20 mouse cellular contexts compared by ENCODE assay signal in the genomic region with DNA sequence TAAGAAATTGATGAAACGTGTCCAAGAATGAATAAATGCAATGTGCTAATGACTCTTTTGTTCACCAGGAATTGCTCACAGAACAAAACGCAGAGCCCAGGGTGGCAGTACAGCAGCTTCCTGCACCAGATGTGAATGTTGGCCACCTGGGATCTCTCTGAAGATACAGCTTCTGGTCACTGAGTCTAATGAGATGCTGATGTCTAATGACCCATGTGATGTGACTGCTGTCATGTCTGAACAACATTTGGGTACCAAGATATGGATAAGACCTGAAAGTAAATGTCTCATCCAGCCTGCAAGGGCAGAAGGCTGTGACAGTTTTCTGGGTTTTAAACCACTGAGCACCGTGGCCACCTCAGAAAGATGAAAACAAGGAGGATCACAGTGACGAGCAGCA.
DNase-seq lines count a peak whose midpoint lies in the region; ATAC-seq and TF ChIP-seq lines count a peak whose summit lies in the region.
"Had no signal": no experiment of that assay in that cellular context is flagged by ENCODE, and none has a peak within 500 bp of the region (broad histone marks: within the 10 kb centered on the region; RNA-seq: fewer than 3 reads in every experiment).

No protein-coding gene starts in this region.

- H3K4me1 ChIP-seq in hindbrain, embryonic 12.5 days = no peaks in the 10 kb centered on the region
- no peaks in the 10 kb centered on the region for H3K4me1 ChIP-seq in hindbrain, embryonic 16.5 days (ENCODE audit: control insufficient read depth, insufficient read depth, low read depth, low read length)
- H3K4me1 ChIP-seq in midbrain, postnatal 0 days (ENCODE audit: insufficient read depth, low read length) = no peaks in the 10 kb centered on the region
- no peaks in the 10 kb centered on the region for H3K4me1 ChIP-seq in midbrain, embryonic 15.5 days
- no peaks in the 10 kb centered on the region for H3K4me1 ChIP-seq in hindbrain, postnatal 0 days (ENCODE audit: insufficient read depth, low read length)
- H3K4me1 ChIP-seq: embryonic facial prominence, embryonic 10.5 days; forebrain, embryonic 13.5 days; heart, embryonic 15.5 days had no signal

- no peak overlapping the region for H3K4me3 ChIP-seq in hindbrain, embryonic 12.5 days
- no peak overlapping the region for H3K4me3 ChIP-seq in hindbrain, embryonic 16.5 days (ENCODE audit: low read length)
- no peak overlapping the region for H3K4me3 ChIP-seq in midbrain, postnatal 0 days (ENCODE audit: low read depth, low read length)
- no peak overlapping the region for H3K4me3 ChIP-seq in midbrain, embryonic 15.5 days
- no peak overlapping the region for H3K4me3 ChIP-seq in hindbrain, postnatal 0 days (ENCODE audit: low read length)
- H3K4me3 ChIP-seq: embryonic facial prominence, embryonic 10.5 days; forebrain, embryonic 13.5 days; heart, adult 2 months; heart, embryonic 15.5 days had no signal

- H3K4me2 ChIP-seq in hindbrain, embryonic 12.5 days (replicated peaks) = no peak overlapping the region
- no peak overlapping the region for H3K4me2 ChIP-seq in hindbrain, embryonic 16.5 days (ENCODE audit: low read length)
- no peak overlapping the region for H3K4me2 ChIP-seq in midbrain, postnatal 0 days (ENCODE audit: low read depth, low read length, poor library complexity, severe bottlenecking)
- H3K4me2 ChIP-seq in midbrain, embryonic 15.5 days = no peak overlapping the region
- no peak overlapping the region for H3K4me2 ChIP-seq in hindbrain, postnatal 0 days (ENCODE audit: low read depth, low read length)
- H3K4me2 ChIP-seq: forebrain, embryonic 13.5 days; heart, embryonic 11.5 days; heart, embryonic 15.5 days had no signal

- H3K9ac ChIP-seq in hindbrain, embryonic 12.5 days = no peak overlapping the region
- no peak overlapping the region for H3K9ac ChIP-seq in hindbrain, embryonic 16.5 days (ENCODE audit: low read depth, low read length)
- H3K9ac ChIP-seq in midbrain, postnatal 0 days (replicated peaks; ENCODE audit: low read length, poor library complexity, severe bottlenecking) = no peak overlapping the region
- H3K9ac ChIP-seq in midbrain, embryonic 15.5 days = no peak overlapping the region
- H3K9ac ChIP-seq in hindbrain, postnatal 0 days (replicated peaks; ENCODE audit: low read length) = no peak overlapping the region
- H3K9ac ChIP-seq: forebrain, embryonic 13.5 days; forebrain, postnatal 0 days; heart, embryonic 15.5 days had no signal

- no peak for TF ChIP-seq CTCF in midbrain, postnatal 0 days (IDR thresholded peaks at IDR 0.05)
- no peak for TF ChIP-seq CTCF in hindbrain, postnatal 0 days (IDR thresholded peaks at IDR 0.05; ENCODE audit: low read depth)

- DNase-seq in midbrain, postnatal 0 days (ENCODE audit: low spot score) = peak; percentile 8
- DNase-seq in hindbrain, postnatal 0 days (ENCODE audit: low spot score) = peak; percentile 39
- DNase-seq in retina, embryonic 14.5 days (ENCODE audit: low spot score) = peak; percentile 51
- DNase-seq in kidney, postnatal 14 days = no peak
- DNase-seq: adrenal gland, adult 2 months; adrenal gland, postnatal 25 days; cerebellum, adult 2 months; cerebellum, postnatal 10 days; forebrain, postnatal 0 days; gastrocnemius, postnatal 14 days; heart, adult 2 months; heart, postnatal 14 days had no signal

- no peaks in the 10 kb centered on the region for H3K36me3 ChIP-seq in hindbrain, embryonic 12.5 days
- no peaks in the 10 kb centered on the region for H3K36me3 ChIP-seq in hindbrain, embryonic 16.5 days (ENCODE audit: control insufficient read depth, insufficient read depth, low read length)
- H3K36me3 ChIP-seq in midbrain, postnatal 0 days (ENCODE audit: insufficient read depth, low read length) = no peaks in the 10 kb centered on the region
- no peaks in the 10 kb centered on the region for H3K36me3 ChIP-seq in midbrain, embryonic 15.5 days (replicated peaks)
- H3K36me3 ChIP-seq in hindbrain, postnatal 0 days (ENCODE audit: insufficient read depth, low read length) = no peaks in the 10 kb centered on the region
- H3K36me3 ChIP-seq: embryonic facial prominence, embryonic 10.5 days; heart, embryonic 15.5 days had no signal

- no peaks in the 10 kb centered on the region for H3K9me3 ChIP-seq in hindbrain, embryonic 12.5 days (replicated peaks)
- H3K9me3 ChIP-seq in hindbrain, embryonic 16.5 days (ENCODE audit: control insufficient read depth, low read length) = no peaks in the 10 kb centered on the region
- no peaks in the 10 kb centered on the region for H3K9me3 ChIP-seq in midbrain, postnatal 0 days (ENCODE audit: low read length)
- no peaks in the 10 kb centered on the region for H3K9me3 ChIP-seq in midbrain, embryonic 15.5 days
- no peaks in the 10 kb centered on the region for H3K9me3 ChIP-seq in hindbrain, postnatal 0 days (ENCODE audit: low read length)
- H3K9me3 ChIP-seq: embryonic facial prominence, embryonic 10.5 days; forebrain, embryonic 13.5 days; heart, embryonic 15.5 days had no signal

- H3K27me3 ChIP-seq in hindbrain, embryonic 12.5 days = no peaks in the 10 kb centered on the region
- no peaks in the 10 kb centered on the region for H3K27me3 ChIP-seq in hindbrain, embryonic 16.5 days (replicated peaks; ENCODE audit: control insufficient read depth, insufficient read depth, low read length)
- no peaks in the 10 kb centered on the region for H3K27me3 ChIP-seq in midbrain, postnatal 0 days (ENCODE audit: insufficient read depth, low read length)
- H3K27me3 ChIP-seq in midbrain, embryonic 15.5 days (replicated peaks) = no peaks in the 10 kb centered on the region
- no peaks in the 10 kb centered on the region for H3K27me3 ChIP-seq in hindbrain, postnatal 0 days (ENCODE audit: insufficient read depth, low read length)
- H3K27me3 ChIP-seq: forebrain, embryonic 13.5 days; heart, embryonic 15.5 days had no signal

- WGBS in hindbrain, embryonic 12.5 days = 58% methylated on average over 4 of the region's 4 CpGs
- WGBS in hindbrain, embryonic 16.5 days = 51% methylated on average over 4 of the region's 4 CpGs
- 77% methylated on average over 4 of the region's 4 CpGs for WGBS in midbrain, postnatal 0 days
- WGBS in midbrain, embryonic 15.5 days = 58% methylated on average over 4 of the region's 4 CpGs
- 48% methylated on average over 4 of the region's 4 CpGs for WGBS in hindbrain, postnatal 0 days

- peak; percentile 63; the same call in 1 of the 2 replicates for ATAC-seq in hindbrain, embryonic 12.5 days (ENCODE audit: low FRiP score)
- no peak for ATAC-seq in hindbrain, embryonic 16.5 days
- ATAC-seq in midbrain, postnatal 0 days (ENCODE audit: low FRiP score) = no peak
- ATAC-seq in midbrain, embryonic 15.5 days (replicated peaks) = no peak
- no peak for ATAC-seq in hindbrain, postnatal 0 days
- ATAC-seq: forebrain, embryonic 13.5 days; forebrain, postnatal 0 days; inflammation-experienced regulatory T-cells, adult 6 months had no signal

- no peak overlapping the region for H3K27ac ChIP-seq in hindbrain, embryonic 12.5 days
- no peak overlapping the region for H3K27ac ChIP-seq in hindbrain, embryonic 16.5 days (ENCODE audit: low read depth, low read length)
- H3K27ac ChIP-seq in midbrain, postnatal 0 days (ENCODE audit: low read depth, low read length) = no peak overlapping the region
- H3K27ac ChIP-seq in midbrain, embryonic 15.5 days = no peak overlapping the region
- no peak overlapping the region for H3K27ac ChIP-seq in hindbrain, postnatal 0 days
- H3K27ac ChIP-seq: embryonic facial prominence, embryonic 10.5 days; forebrain, embryonic 13.5 days; heart, adult 2 months; heart, embryonic 15.5 days had no signal
